Mouse (Mus musculus): ENCODE data around the gene Gpr152. TPM values are rescaled to one million over a fixed set of nuclear protein-coding genes. Genes with fewer than 3 reads are reported as not detected.

Gene Gpr152
- polyA plus RNA-seq, 1 experiment, result 0.05 TPM

DNA sequence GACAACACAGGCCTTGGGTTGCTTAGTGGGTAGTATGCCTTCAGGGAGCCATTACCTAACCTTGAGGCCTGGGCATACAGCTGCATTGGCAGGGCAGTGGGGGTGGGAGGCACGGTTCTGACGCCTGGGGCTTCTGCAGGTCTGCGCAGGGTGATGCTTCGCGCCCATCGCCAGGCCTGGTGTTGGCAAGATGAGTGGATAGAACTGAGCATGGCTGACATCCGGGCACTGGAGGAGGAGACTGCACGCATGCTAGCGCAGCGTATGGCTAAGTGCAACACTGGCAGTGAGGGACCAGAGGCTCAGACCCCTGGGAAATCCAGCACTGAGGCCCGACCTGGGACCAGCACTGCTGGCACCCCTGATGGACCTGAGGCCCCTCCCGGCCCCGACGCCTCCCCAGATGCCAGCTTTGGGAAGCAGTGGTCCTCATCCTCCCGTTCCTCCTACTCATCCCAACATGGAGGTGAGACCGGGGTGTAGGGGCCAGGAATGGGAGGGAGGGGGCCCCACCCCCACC, 34.9 kb upstream of the Gpr152 start:
- peaks cover 2% of the 10 kb centered on the region; the same call in 1 of the 2 replicates for H3K4me1 ChIP-seq (ENCODE audit: control insufficient read depth, insufficient read depth, low read length)
- no peak for DNase-seq
- WGBS, result 93% methylated on average over 16 of the region's 16 CpGs
- H3K4me3 ChIP-seq (replicated peaks; ENCODE audit: extremely low read depth, low read depth, low read length), result no peak overlapping the region
- TF ChIP-seq POLR2A (IDR thresholded peaks at IDR 0.05; ENCODE audit: borderline replicate concordance, extremely low read depth, low read depth, low read length) (no peak), CTCF (IDR thresholded peaks at IDR 0.05; ENCODE audit: insufficient read depth, low read length) (no peak)

DNA sequence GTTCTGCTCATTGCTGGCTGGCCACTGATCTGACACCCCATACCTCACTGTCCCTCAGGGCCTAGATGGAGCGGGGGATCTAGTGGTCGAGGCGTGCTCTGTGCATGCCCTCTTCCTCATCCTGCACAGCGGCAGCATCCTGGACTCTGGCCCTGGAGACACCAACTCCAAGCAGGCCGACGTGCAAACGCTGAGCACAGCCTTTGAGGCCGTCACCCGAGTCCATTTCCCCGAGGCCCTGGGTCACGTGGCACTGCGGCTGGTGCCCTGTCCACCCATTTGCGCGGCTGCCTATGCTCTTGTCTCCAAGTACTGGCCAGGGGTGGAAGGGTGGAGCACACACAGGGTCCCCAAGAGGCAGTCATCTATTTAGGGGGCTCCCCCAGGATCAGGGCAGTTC, 32.9 kb upstream of the Gpr152 start:
- no peak for TF ChIP-seq CTCF (IDR thresholded peaks at IDR 0.05; ENCODE audit: insufficient read depth, low read length)
- no peak for TF ChIP-seq POLR2A (IDR thresholded peaks at IDR 0.05; ENCODE audit: borderline replicate concordance, extremely low read depth, low read depth, low read length)
- Histone ChIP-seq H3K4me3 (replicated peaks; ENCODE audit: extremely low read depth, low read depth, low read length) (no peak overlapping the region), H3K4me1 (ENCODE audit: control insufficient read depth, insufficient read depth, low read length) (no peaks in the 10 kb centered on the region)
- no peak for DNase-seq
- WGBS, result 89% methylated on average over 14 of the region's 14 CpGs

- TF ChIP-seq CTCF (IDR thresholded peaks at IDR 0.05; ENCODE audit: insufficient read depth, low read length), result no peak
- TF ChIP-seq POLR2A (IDR thresholded peaks at IDR 0.05; ENCODE audit: borderline replicate concordance, extremely low read depth, low read depth, low read length), result no peak
- WGBS, result 80% methylated on average over 9 of the region's 9 CpGs
- no peak for DNase-seq
- Histone ChIP-seq H3K4me3 (replicated peaks; ENCODE audit: extremely low read depth, low read depth, low read length) (no peak overlapping the region), H3K4me1 (ENCODE audit: control insufficient read depth, insufficient read depth, low read length) (peaks cover 10% of the 10 kb centered on the region)
Observed at GRCm38 (mm10) chr19:4108535-4108934, 31.1 kb upstream of the Gpr152 start.

DNA sequence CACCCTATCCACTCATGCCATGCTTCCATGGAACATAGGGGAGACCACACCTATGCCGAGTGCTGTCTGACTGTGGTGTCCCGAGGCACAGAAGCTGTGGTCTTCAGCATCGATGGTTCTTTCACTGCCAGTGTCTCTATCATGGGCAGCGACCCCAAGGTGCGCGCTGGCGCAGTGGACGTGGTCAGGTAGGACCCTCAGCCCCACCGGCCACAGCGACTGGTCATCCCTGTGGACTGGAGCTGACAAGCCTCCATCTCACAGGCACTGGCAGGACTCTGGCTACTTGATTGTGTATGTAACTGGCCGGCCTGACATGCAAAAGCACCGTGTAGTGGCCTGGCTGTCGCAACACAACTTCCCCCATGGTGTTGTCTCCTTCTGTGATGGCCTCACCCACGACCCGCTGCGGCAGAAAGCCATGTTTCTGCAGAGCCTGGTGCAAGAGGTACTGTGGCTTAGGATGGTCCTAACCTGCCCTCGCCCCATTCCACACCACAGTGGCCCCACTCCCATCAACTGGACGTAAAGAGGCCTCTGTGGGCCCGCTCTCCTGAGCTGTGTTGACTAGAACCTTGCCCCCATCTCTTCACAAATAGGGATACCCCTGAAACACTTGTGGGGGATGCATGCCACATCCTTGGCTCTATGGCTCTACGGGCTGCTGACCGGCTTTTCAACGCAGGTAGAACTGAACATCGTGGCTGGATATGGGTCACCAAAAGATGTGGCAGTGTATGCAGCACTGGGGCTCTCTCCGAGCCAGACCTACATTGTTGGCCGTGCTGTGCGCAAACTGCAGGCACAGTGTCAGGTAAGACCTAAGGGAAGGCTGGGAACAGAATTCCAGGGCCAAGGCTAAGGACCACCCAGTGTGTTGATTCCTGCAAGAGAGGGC, 27.3 kb upstream of the Gpr152 start:
- Histone ChIP-seq H3K4me3 (replicated peaks; ENCODE audit: extremely low read depth, low read depth, low read length) (no peak overlapping the region), H3K4me1 (ENCODE audit: control insufficient read depth, insufficient read depth, low read length) (peaks cover 10% of the 10 kb centered on the region)
- WGBS, result 92% methylated on average over 26 of the region's 26 CpGs
- TF ChIP-seq POLR2A (IDR thresholded peaks at IDR 0.05; ENCODE audit: borderline replicate concordance, extremely low read depth, low read depth, low read length) (no peak), CTCF (IDR thresholded peaks at IDR 0.05; ENCODE audit: insufficient read depth, low read length) (no peak)
- no peak for DNase-seq

- no peak overlapping the region for H3K4me3 ChIP-seq (replicated peaks; ENCODE audit: extremely low read depth, low read depth, low read length)
- WGBS, result 19% methylated on average over 13 of the region's 13 CpGs
- peaks cover 10% of the 10 kb centered on the region for H3K4me1 ChIP-seq (ENCODE audit: control insufficient read depth, insufficient read depth, low read length)
- DNase-seq, result peak; percentile 64
- TF ChIP-seq CTCF (IDR thresholded peaks at IDR 0.05; ENCODE audit: insufficient read depth, low read length) (no peak), POLR2A (IDR thresholded peaks at IDR 0.05; ENCODE audit: borderline replicate concordance, extremely low read depth, low read depth, low read length) (peak; percentile 36; the same call in 1 of the 2 replicates)
Observed at GRCm38 (mm10) chr19:4113186-4113805, 26.3 kb upstream of the Gpr152 start.

DNA sequence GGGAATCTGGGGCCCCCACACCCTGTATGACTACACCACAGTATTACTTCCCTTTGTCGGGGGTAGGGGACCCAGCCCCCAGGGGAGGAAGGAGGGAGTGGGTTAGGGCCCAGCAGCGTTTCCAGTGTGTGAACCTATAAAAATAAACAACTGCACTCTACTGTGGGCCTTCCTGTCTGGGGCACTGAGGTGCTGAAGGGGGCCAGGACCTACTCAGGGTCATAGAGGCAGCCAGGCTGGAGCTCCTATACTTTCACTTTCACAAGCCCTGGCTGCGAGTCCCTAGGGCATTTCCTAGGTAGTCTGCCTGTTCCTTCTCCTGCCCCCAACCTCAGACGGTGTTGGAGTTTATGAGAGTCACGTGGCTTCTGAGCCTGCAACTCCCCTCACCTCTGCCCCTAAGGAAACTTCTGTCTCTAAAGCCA, 25.8 kb upstream of the Gpr152 start:
- no peak for DNase-seq
- Histone ChIP-seq H3K4me3 (replicated peaks; ENCODE audit: extremely low read depth, low read depth, low read length) (no peak overlapping the region), H3K4me1 (ENCODE audit: control insufficient read depth, insufficient read depth, low read length) (peaks cover 10% of the 10 kb centered on the region)
- 21% methylated on average over 5 of the region's 5 CpGs for WGBS
- TF ChIP-seq CTCF (IDR thresholded peaks at IDR 0.05; ENCODE audit: insufficient read depth, low read length) (no peak), POLR2A (IDR thresholded peaks at IDR 0.05; ENCODE audit: borderline replicate concordance, extremely low read depth, low read depth, low read length) (no peak)

DNA sequence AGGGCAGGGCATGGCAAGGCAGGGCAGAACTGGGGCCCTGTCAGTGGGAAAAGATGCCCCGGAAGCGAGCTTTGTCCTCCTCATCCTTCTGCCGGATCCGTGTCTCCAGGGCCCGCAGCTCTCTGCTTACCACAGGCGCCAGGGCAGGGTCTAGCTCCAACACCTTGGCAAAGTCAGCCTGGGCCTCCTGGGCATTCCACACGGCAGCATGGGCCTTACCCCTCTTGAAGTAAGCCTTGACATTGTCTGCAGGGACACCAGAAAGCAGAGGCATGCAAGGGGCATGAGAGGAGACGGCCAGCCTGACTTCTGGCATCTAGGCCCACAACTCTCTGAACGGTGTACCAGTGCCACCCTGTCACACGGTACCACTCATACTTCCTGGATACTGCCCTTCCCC, 25.0 kb upstream of the Gpr152 start:
- no peak overlapping the region for H3K4me3 ChIP-seq (replicated peaks; ENCODE audit: extremely low read depth, low read depth, low read length)
- TF ChIP-seq CTCF (IDR thresholded peaks at IDR 0.05; ENCODE audit: insufficient read depth, low read length) (no peak), POLR2A (IDR thresholded peaks at IDR 0.05; ENCODE audit: borderline replicate concordance, extremely low read depth, low read depth, low read length) (no peak)
- peaks cover 10% of the 10 kb centered on the region for H3K4me1 ChIP-seq (ENCODE audit: control insufficient read depth, insufficient read depth, low read length)
- WGBS, result 81% methylated on average over 10 of the region's 10 CpGs
- no peak for DNase-seq

- TF ChIP-seq CTCF (IDR thresholded peaks at IDR 0.05; ENCODE audit: insufficient read depth, low read length) (no peak), POLR2A (IDR thresholded peaks at IDR 0.05; ENCODE audit: borderline replicate concordance, extremely low read depth, low read depth, low read length) (no peak)
- DNase-seq, result no peak
- WGBS, result 91% methylated on average over 10 of the region's 10 CpGs
- no peak overlapping the region for H3K4me3 ChIP-seq (replicated peaks; ENCODE audit: extremely low read depth, low read depth, low read length)
- peaks cover 10% of the 10 kb centered on the region for H3K4me1 ChIP-seq (ENCODE audit: control insufficient read depth, insufficient read depth, low read length)
Observed at GRCm38 (mm10) chr19:4115144-4115543, 24.4 kb upstream of the Gpr152 start.

DNA sequence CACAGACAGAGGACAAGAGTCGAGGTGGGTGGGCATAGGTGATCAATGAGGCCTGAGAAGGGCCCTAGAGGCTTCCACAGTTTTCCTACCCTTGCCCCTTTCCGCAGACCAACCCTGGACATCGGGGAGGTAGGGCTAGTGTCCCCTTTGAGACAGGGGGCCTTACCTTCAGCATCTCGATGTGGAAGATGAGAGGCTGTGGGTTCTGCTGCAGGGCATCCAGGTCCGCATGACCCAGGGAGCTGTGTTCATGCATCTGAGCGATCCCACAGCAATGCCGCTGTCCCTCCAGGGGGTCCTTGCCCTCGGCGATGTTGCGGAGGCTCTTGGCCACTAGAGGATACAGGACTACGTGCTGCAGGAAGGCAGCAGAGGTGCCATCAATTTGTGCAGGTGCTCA, 23.8 kb upstream of the Gpr152 start:
- TF ChIP-seq POLR2A (IDR thresholded peaks at IDR 0.05; ENCODE audit: borderline replicate concordance, extremely low read depth, low read depth, low read length) (no peak), CTCF (IDR thresholded peaks at IDR 0.05; ENCODE audit: insufficient read depth, low read length) (no peak)
- Histone ChIP-seq H3K4me1 (ENCODE audit: control insufficient read depth, insufficient read depth, low read length) (peaks cover 15% of the 10 kb centered on the region), H3K4me3 (replicated peaks; ENCODE audit: extremely low read depth, low read depth, low read length) (no peak overlapping the region)
- no peak for DNase-seq
- 86% methylated on average over 11 of the region's 11 CpGs for WGBS
